Mouse (Mus musculus): ENCODE results near the gene Maff. TPM values are rescaled to one million over a fixed set of nuclear protein-coding genes. Genes with fewer than 3 reads are reported as not detected.

The Maff gene
- polyA plus RNA-seq, 1 experiment, result 3.6 TPM

DNA sequence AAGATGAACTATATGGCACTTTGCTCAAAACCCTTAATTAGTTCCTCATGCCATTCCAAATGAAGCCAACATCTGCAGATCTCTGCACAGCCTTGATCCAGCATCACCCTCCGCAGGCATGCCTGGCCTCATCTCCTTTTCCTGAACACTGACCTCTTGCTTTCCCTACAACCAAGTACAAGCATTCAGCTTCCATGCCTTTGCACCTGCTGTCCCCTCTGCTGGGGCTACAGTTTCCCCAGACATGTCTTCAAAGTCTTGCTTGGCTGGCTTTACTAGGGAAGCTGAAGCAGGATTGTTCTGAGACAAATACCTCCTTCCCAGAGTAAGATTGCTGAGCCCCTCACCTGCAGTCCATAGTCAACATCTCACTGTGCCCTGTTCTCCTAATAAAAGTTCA is 57.9 kb downstream of the Maff start:
- peaks cover 10% of the 10 kb centered on the region for H3K4me1 ChIP-seq (ENCODE audit: control insufficient read depth, insufficient read depth, low read length)
- TF ChIP-seq CTCF (IDR thresholded peaks at IDR 0.05; ENCODE audit: control insufficient read depth, insufficient read depth, low read length) (no peak), POLR2A (IDR thresholded peaks at IDR 0.05; ENCODE audit: borderline replicate concordance, control insufficient read depth, low read depth, low read length) (no peak)
- WGBS, result 67% methylated on average over 1 of the region's 1 CpGs

DNA sequence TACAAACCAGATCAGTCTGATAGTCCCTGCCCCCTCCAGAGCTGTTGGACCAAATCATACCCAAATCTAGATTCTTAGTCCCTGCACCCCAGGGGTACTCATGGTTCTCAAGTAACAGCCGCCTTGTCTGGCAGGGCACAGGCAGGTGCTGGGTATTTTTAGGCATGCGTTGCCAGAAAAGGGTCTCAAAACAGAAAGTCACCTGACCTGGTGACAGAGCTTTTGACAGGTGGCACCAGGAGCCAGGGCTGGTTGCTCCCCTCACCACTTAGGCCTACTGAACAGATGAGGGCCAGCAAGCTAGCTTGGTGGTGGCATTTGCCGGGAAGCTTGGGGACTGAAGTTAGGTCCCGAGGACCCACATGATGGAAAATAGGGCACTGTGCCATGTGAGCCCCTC is 60.1 kb downstream of the Maff start:
- H3K4me3 ChIP-seq (replicated peaks; ENCODE audit: control insufficient read depth, low read depth, low read length), result no peak overlapping the region
- H3K27ac ChIP-seq (ENCODE audit: control insufficient read depth, insufficient read depth, low read depth, low read length, poor library complexity), result no peak overlapping the region
- peaks cover 8% of the 10 kb centered on the region for H3K4me1 ChIP-seq (ENCODE audit: control insufficient read depth, insufficient read depth, low read length)
- WGBS, result 78% methylated on average over 4 of the region's 4 CpGs
- TF ChIP-seq POLR2A (IDR thresholded peaks at IDR 0.05; ENCODE audit: borderline replicate concordance, control insufficient read depth, low read depth, low read length) (no peak), CTCF (IDR thresholded peaks at IDR 0.05; ENCODE audit: control insufficient read depth, insufficient read depth, low read length) (no peak)

More for the DNA sequence above, 57.9 kb downstream of the Maff start:
- H3K4me3 ChIP-seq (replicated peaks; ENCODE audit: control insufficient read depth, low read depth, low read length), result no peak overlapping the region
- no peak overlapping the region for H3K27ac ChIP-seq (ENCODE audit: control insufficient read depth, insufficient read depth, low read depth, low read length, poor library complexity)

Other genes with a start within 250 kb of the Maff start
- 4.8 and 20.7 TPM in 2 replicates for gene Micall1, start 237.7 kb upstream of the Maff start, polyA plus RNA-seq (2011; ENCODE audit: insufficient read depth, insufficient read length, low replicate concordance, missing spikeins)
- gene Polr2f, start 205.6 kb upstream of the Maff start, polyA plus RNA-seq (2011; ENCODE audit: insufficient read depth, insufficient read length, low replicate concordance, missing spikeins), result 72.8 and 74.0 TPM in 2 replicates
- not detected in 2 replicates for gene 1700088E04Rik, start 205.4 kb upstream of the Maff start, polyA plus RNA-seq (2011; ENCODE audit: insufficient read depth, insufficient read length, low replicate concordance, missing spikeins)
- not detected in 2 replicates for gene Sox10, start 181.4 kb upstream of the Maff start, polyA plus RNA-seq (2011; ENCODE audit: insufficient read depth, insufficient read length, low replicate concordance, missing spikeins)
- 6.2 and 13.6 TPM in 2 replicates for gene Pick1, start 117.4 kb upstream of the Maff start, polyA plus RNA-seq (2011; ENCODE audit: insufficient read depth, insufficient read length, low replicate concordance, missing spikeins)
- not detected in 2 replicates for gene Gm49486, start 117.2 kb upstream of the Maff start, polyA plus RNA-seq (2011; ENCODE audit: insufficient read depth, insufficient read length, low replicate concordance, missing spikeins)
- gene Slc16a8, start 91.9 kb upstream of the Maff start, polyA plus RNA-seq (2011; ENCODE audit: insufficient read depth, insufficient read length, low replicate concordance, missing spikeins), result not detected in 2 replicates
- not detected in 2 replicates for gene Baiap2l2, start 61.1 kb upstream of the Maff start, polyA plus RNA-seq (2011; ENCODE audit: insufficient read depth, insufficient read length, low replicate concordance, missing spikeins)
- gene Pla2g6, start 18.2 kb upstream of the Maff start, polyA plus RNA-seq (2011; ENCODE audit: insufficient read depth, insufficient read length, low replicate concordance, missing spikeins), result 8.3 and 13.0 TPM in 2 replicates
- gene Tmem184b, start 56.9 kb downstream of the Maff start, polyA plus RNA-seq (2011; ENCODE audit: insufficient read depth, insufficient read length, low replicate concordance, missing spikeins), result 4.9 and 19.1 TPM in 2 replicates
- 12.3 and 34.2 TPM in 2 replicates for gene Csnk1e, start 108.9 kb downstream of the Maff start, polyA plus RNA-seq (2011; ENCODE audit: insufficient read depth, insufficient read length, low replicate concordance, missing spikeins)
- 2.1 TPM in 1 of 2 replicates, not detected in the other for gene Kcnj4, start 158.6 kb downstream of the Maff start, polyA plus RNA-seq (2011; ENCODE audit: insufficient read depth, insufficient read length, low replicate concordance, missing spikeins)
- gene Kdelr3, start 169.8 kb downstream of the Maff start, polyA plus RNA-seq (2011; ENCODE audit: insufficient read depth, insufficient read length, low replicate concordance, missing spikeins), result 1.1 and 8.2 TPM in 2 replicates
- 96.6 and 126 TPM in 2 replicates for gene Ddx17, start 200.1 kb downstream of the Maff start, polyA plus RNA-seq (2011; ENCODE audit: insufficient read depth, insufficient read length, low replicate concordance, missing spikeins)

All from bone marrow, adult 2 months (tissue).